Mouse (Mus musculus): ENCODE results near the gene Traf3ip1.

DNA sequence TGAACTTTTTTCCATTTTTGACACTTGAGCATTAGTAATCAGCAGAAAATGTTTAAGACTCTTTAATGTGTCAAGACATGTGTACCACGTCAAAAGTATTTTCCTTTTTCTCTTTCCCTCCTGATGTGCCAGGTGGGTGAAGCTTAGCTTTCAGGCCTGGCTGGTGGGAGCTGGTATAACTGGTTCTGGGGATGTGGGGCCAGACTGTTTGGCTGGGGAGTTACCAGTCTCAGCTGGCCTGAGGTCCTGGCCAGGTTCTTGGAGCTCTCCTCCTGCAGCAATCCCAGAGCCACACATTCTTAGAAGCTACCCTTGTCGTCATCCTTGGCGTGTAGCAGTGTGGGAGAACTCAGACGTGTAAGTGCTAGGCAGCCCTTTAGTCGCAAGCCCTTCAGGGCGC is 21.2 kb downstream of the Traf3ip1 start:
- TF ChIP-seq POLR2A (IDR thresholded peaks at IDR 0.05; ENCODE audit: low read depth, low read length) (no peak), MAX (IDR thresholded peaks at IDR 0.05; ENCODE audit: low read length) (no peak)

Data from CH12.LX (cell line).